Mouse (Mus musculus) heart, adult 2 months (tissue): ENCODE results near the gene Arhgef28.

Experiments used
- CTCF ChIP-seq: fragments of 200-600 bp; IDR thresholded peaks from 2 replicates; pipeline ENCODE4 v1.8.1; 2022; ENCODE audit warnings: antibody characterized with exemption, mild to moderate bottlenecking, moderate library complexity
- EP300 ChIP-seq: fragments of 200-500 bp; IDR thresholded peaks from 2 replicates; pipeline ENCODE4 v1.6.1; 2011; ENCODE audit warnings: low read depth, low read length, control low read depth; ENCODE audit not compliant: insufficient read depth
- POLR2A ChIP-seq: fragments of 200-500 bp; IDR thresholded peaks from 2 replicates; pipeline ENCODE4 v1.6.1; 2011; ENCODE audit warnings: mild to moderate bottlenecking, low read depth, low read length, control low read depth; ENCODE audit not compliant: insufficient read depth

DNA sequence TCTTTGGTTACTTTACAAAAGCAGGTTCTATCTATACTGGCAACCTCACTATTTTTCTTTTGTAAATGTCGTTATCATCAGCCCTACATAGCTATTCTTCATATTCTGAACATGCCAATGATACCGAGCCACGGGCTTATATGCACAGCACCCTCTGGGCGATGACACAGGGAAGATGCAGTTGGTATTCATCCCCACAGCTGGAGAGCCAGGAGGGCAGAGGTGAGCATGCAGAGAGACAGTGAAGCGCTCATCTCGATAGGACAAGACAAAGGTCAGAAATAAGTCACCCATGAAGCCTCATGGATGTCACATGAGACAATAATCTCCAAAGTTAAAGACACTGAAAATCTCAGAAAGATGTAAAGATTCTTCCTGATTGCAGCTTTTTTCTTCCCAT, 217.4 kb downstream of the Arhgef28 start:
- TF ChIP-seq CTCF: no peak
- TF ChIP-seq POLR2A: no peak
- no peak for TF ChIP-seq EP300
